Mouse (Mus musculus) embryonic facial prominence, embryonic 14.5 days (tissue): ENCODE measurements at regions not wholly inside any gene's neighbourhood (a gene's known extent, or its start where the extent isn't known, plus 50 kb on each side); places are given as distances from the start of the nearest gene placed in this dataset.
"Not testable (repeated sequence)": the region's sequence is repeated elsewhere in the genome, so short reads cannot be mapped to it uniquely, and the experiment has no call there.

ENCODE experiments used
- ATAC-seq: fragments of 200-750 bp; cut with Nextera tagmentation; 2 replicates; pipeline ENCODE4 v1.8.0; 2017; ENCODE audit warnings: low read depth, moderate number of reproducible peaks, moderate TSS enrichment
- DNase-seq: peaks from one replicate; pipeline ENCODE4 v3.0.0-alpha.2; 2015; ENCODE audit warnings: low spot score
- H3K27ac ChIP-seq: fragments of 300-500 bp; sonication (generic); replicated peaks from 2 replicates; pipeline ENCODE4 v1.5.1; 2014; ENCODE audit warnings: low read depth, mild to moderate bottlenecking, low read length, moderate library complexity
- H3K27me3 ChIP-seq: fragments of 300-500 bp; sonication (generic); replicated peaks from 2 replicates; pipeline ENCODE4 v1.6.1; 2014; ENCODE audit warnings: low read length; ENCODE audit not compliant: control insufficient read depth, insufficient read depth
- H3K36me3 ChIP-seq: fragments of 300-500 bp; sonication (generic); 2 replicates; pipeline ENCODE4 v1.6.1; 2014; ENCODE audit warnings: low read length, mixed read lengths; ENCODE audit not compliant: control insufficient read depth, insufficient read depth
- H3K4me1 ChIP-seq: fragments of 300-500 bp; sonication (generic); 2 replicates; pipeline ENCODE4 v1.6.1; 2014; ENCODE audit warnings: antibody characterized with exemption, low read length; ENCODE audit not compliant: control insufficient read depth, insufficient read depth
- H3K4me2 ChIP-seq: fragments of 300-500 bp; sonication (generic); 2 replicates; pipeline ENCODE4 v1.6.1; 2014; ENCODE audit warnings: low read depth, mild to moderate bottlenecking, low read length, moderate library complexity, mixed read lengths
- H3K4me3 ChIP-seq: fragments of 300-500 bp; sonication (generic); 2 replicates; pipeline ENCODE4 v1.5.1; 2014; ENCODE audit warnings: low read depth, mild to moderate bottlenecking, low read length
- H3K9ac ChIP-seq: fragments of 300-500 bp; sonication (generic); 2 replicates; pipeline ENCODE4 v1.6.1; 2014; ENCODE audit warnings: low read depth, mild to moderate bottlenecking, low read length, moderate library complexity, mixed read lengths
- H3K9me3 ChIP-seq: fragments of 300-500 bp; sonication (generic); 2 replicates; pipeline ENCODE4 v1.6.1; 2016; ENCODE audit warnings: low read length; ENCODE audit not compliant: control insufficient read depth
- WGBS: fragments of 180-500 bp; shearing (Covaris S2); extraction: QIAGEN DNeasy Blood & Tissue Kit; methylation state at CpG from one replicate; pipeline ENCODE4 v1.1.7; 2014; 5-methylcytosine and 5-hydroxymethylcytosine counted together

DNA sequence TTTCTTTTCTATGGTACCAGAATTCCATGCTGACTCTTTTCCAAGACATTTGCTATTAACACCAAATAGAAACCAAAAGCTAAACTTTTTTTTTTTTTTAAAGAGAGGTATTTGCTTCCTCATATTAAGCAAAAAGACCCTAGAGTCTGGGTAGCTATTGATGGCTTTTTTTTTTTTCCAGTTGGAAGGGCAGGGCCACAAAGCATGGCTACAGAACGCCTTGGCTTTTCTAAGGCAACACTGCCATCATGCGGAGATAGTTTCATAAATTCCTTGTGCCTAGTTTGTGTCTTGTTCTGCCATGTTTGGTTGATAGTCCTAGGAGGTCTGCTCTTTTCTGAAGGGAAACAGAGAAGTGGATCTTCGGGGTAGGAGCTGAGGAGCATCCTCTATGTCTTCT is 121.4 kb upstream of the Olfr1324 start:
- peak overlapping the region; percentile 42 for H3K9ac ChIP-seq
- WGBS = 56% methylated on average over 3 of the region's 3 CpGs
- H3K4me3 ChIP-seq = peak overlapping the region; percentile 35
- no peak overlapping the region for H3K27ac ChIP-seq
- peak overlapping the region; percentile 45 for H3K4me2 ChIP-seq
- H3K27me3 ChIP-seq = no peaks in the 10 kb centered on the region
- ATAC-seq (peak; percentile 53; the same call in 1 of the 2 replicates), DNase-seq (peak; percentile 77)
- no peaks in the 10 kb centered on the region for H3K9me3 ChIP-seq
- no peaks in the 10 kb centered on the region for H3K4me1 ChIP-seq
- no peaks in the 10 kb centered on the region for H3K36me3 ChIP-seq

DNA sequence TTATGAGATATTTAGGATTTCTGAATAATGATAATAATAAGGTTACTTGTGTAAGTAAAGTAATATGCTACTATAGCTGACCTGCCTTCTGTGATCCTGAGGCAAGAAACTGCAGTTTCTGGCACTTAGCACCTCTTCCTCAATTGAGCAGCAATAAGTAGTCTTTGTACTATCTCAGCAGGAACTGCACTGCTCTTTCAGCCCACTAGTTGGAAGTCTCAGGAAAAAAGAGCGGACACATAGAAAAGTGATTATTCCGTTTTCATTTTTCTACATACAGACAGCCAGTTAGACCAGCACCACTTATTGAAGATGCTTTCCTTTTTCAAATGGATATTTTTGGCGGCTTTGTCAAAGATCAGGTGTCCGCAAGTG is 109.5 kb upstream of the Olfr1324 start:
- not testable (repeated sequence) for H3K27ac ChIP-seq, H3K27me3 ChIP-seq, H3K9me3 ChIP-seq, H3K4me1 ChIP-seq, H3K36me3 ChIP-seq, ATAC-seq, DNase-seq
- 65% methylated on average over 4 of the region's 4 CpGs for WGBS
- Histone ChIP-seq H3K4me2 (peak overlapping the region; percentile 34; the same call in 1 of the 2 replicates), H3K4me3 (peak overlapping the region; percentile 42), H3K9ac (peak overlapping the region; percentile 37; the same call in 1 of the 2 replicates)

DNA sequence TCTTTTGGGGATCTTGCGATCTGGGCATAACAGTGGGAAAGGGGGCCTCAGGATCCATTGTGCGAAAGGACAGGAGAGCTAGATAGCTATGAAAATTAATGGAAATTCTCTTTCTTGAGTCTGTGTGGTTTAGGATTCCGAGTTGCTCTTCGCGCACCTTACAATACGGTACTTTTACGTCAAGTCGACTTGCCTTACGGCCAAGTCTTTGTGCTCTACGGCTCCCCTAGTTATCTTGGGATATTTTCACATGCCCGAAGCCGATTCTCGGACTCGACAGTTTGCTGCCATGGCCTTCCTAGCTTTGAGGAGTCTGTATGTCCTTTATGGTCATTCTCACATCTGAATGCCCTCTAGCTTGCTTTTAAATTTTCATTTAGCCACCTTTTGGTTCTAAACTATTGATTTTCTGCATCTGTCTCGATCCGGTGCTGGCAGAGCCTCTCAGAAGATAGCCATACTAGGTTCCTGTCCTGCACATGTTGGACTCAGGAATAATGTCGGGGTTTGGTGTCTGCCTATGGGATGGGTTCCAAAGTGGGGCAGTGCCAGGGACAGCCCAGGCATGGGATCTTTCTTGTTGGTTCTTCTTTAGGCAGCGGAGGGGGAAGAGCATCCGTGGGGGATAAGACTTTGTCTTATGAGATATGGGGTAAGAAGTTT is 109.0 kb upstream of the Olfr1324 start:
- WGBS = 47% methylated on average over 19 of the region's 19 CpGs
- Histone ChIP-seq H3K4me1 (no peaks in the 10 kb centered on the region), H3K27me3 (no peaks in the 10 kb centered on the region), H3K9ac (peak overlapping the region; percentile 40; the same call in 1 of the 2 replicates), H3K4me2 (peak overlapping the region; percentile 34; the same call in 1 of the 2 replicates), H3K27ac (no peak overlapping the region), H3K4me3 (peak overlapping the region; percentile 42), H3K9me3 (no peaks in the 10 kb centered on the region), H3K36me3 (no peaks in the 10 kb centered on the region)
- no peak for ATAC-seq
- DNase-seq = peak; percentile 79

DNA sequence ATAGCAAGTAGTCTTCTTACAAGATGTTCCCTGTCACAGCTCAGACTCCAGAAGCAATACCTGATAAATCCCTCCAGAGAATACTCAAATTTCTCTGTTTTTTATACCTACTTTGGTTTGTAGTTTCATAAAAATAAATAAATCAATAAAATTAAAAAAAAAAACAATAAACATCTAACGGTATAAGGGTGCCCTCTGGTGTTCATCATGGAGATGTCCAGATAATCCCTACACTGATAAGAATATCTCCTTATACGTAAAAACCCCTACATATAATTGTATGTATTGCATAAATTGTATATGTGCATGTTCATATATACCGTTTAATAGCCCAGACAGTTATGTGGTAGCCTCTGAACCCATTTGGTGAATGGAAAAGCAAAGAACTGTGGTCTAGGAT is 75.7 kb upstream of the Olfr1324 start:
- Histone ChIP-seq H3K9me3 (no peaks in the 10 kb centered on the region), H3K4me3 (no peak overlapping the region), H3K4me1 (no peaks in the 10 kb centered on the region), H3K27ac (no peak overlapping the region), H3K36me3 (no peaks in the 10 kb centered on the region), H3K4me2 (no peak overlapping the region), H3K27me3 (0 out of 2 replicates have a peak, but pooled peaks cover 4% of the 10 kb centered on the region), H3K9ac (no peak overlapping the region)
- 21% methylated on average over 3 of the region's 3 CpGs for WGBS
- DNase-seq (no peak), ATAC-seq (no peak)

DNA sequence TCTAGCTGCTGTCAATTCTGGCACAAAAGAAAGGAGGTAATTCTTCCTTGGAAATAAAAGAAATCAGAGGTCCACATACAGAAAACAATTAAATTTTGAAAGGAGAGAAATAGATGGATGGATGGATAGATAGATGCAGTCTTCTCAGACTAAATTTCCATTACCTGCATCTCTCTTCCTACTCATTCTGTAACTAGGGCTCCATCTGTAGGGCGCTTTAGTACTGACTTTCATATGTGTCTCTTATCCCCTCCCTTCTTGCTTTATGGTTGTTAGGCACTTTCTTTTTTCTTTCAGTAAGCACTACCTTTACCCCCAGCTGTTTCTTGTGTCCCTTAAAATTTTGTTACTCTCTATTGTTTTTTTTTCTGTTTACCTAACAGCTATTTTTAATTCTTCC is 72.9 kb upstream of the Olfr1324 start:
- Histone ChIP-seq H3K4me1 (no peaks in the 10 kb centered on the region), H3K4me3 (no peak overlapping the region), H3K27me3 (0 out of 2 replicates have a peak, but pooled peaks cover 4% of the 10 kb centered on the region), H3K36me3 (no peaks in the 10 kb centered on the region), H3K27ac (no peak overlapping the region), H3K9ac (no peak overlapping the region), H3K9me3 (no peaks in the 10 kb centered on the region), H3K4me2 (no peak overlapping the region)
- DNase-seq (no peak), ATAC-seq (no peak)
- 27% methylated on average over 1 of the region's 1 CpGs for WGBS

DNA sequence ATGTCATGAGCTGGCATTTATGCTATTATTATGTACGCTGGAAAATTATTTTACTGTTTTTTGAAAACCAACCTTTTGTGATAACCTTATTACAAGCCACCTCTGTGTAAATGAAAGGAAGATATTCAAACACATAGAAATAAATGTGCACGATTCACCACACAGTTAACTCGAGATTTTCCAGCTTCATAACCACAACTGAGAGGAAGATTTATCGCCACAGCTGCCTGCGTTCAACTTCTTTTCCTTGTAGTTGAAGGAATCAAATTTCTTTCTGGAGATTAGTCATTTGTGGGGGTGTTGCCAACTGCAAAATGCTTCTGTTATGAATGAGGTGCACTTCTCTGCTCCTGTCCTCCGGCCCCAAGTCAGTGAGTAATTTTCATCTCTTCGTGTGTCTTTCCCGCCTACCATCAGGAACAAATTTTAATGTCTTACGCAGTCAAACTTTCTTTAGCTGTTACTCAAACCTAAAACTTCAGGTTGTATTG is 62.2 kb upstream of the Olfr1324 start:
- DNase-seq = peak; percentile 8
- H3K9me3 ChIP-seq, H3K4me2 ChIP-seq, H3K27ac ChIP-seq, H3K4me3 ChIP-seq, H3K27me3 ChIP-seq, ATAC-seq, H3K36me3 ChIP-seq, H3K9ac ChIP-seq, H3K4me1 ChIP-seq: not testable (repeated sequence)
- 61% methylated on average over 9 of the region's 9 CpGs for WGBS
